Mouse (Mus musculus) MEL (cell line): ENCODE measurements around the gene Sh3rf3. TPM values are rescaled to one million over a fixed set of nuclear protein-coding genes. Genes with fewer than 3 reads are reported as not detected.

Experiments used
- DNase-seq: peaks from one replicate; pipeline ENCODE4 v3.0.0; 2011; ENCODE audit warnings: low read depth, low spot score
- H3K27ac ChIP-seq: 2 replicates; pipeline ENCODE4 v1.5.1; 2012; ENCODE audit warnings: low read depth, mild to moderate bottlenecking, control low read depth, low read length, moderate library complexity; ENCODE audit not compliant: control insufficient read depth
- H3K27me3 ChIP-seq, 2 experiments: fragments of 150-350 bp in 1 of 2; sonication (generic) in 1 of 2; 2 replicates each; pipeline ENCODE4 v1.6.1; 2012; ENCODE audit warnings: low read length in 2 of 2, mild to moderate bottlenecking in 2 of 2, improper control_type of control experiment in 1 of 2, moderate library complexity in 1 of 2; ENCODE audit not compliant: insufficient read depth in 2 of 2, control insufficient read depth in 1 of 2
- H3K36me3 ChIP-seq, 2 experiments: 2 replicates each; pipeline ENCODE4 v1.6.1; 2012 to 2014; ENCODE audit warnings: low read length in 2 of 2, improper control_type of control experiment in 1 of 2, inconsistent platforms in 1 of 2, mild to moderate bottlenecking in 1 of 2; ENCODE audit not compliant: insufficient read depth in 2 of 2, control insufficient read depth in 1 of 2
- H3K4me1 ChIP-seq, 2 experiments: fragments of 150-350 bp in 1 of 2; sonication (generic) in 1 of 2; 2 replicates each; pipeline ENCODE4 v1.6.1; 2012; ENCODE audit warnings: low read length in 2 of 2, improper control_type of control experiment in 1 of 2, mild to moderate bottlenecking in 1 of 2; ENCODE audit not compliant: insufficient read depth in 2 of 2, control insufficient read depth in 1 of 2
- H3K4me3 ChIP-seq, 2 experiments: fragments of 150-350 bp in 1 of 2; sonication (generic) in 1 of 2; 2 replicates each; pipeline ENCODE4 v1.5.1; 2012; ENCODE audit warnings: low read depth in 2 of 2, low read length in 2 of 2, mild to moderate bottlenecking in 2 of 2, moderate library complexity in 2 of 2, control low read depth in 1 of 2, improper control_type of control experiment in 1 of 2; ENCODE audit not compliant: control insufficient read depth in 1 of 2, insufficient read depth in 1 of 2
- H3K79me2 ChIP-seq: 2 replicates; pipeline ENCODE4 v1.6.1; 2012; ENCODE audit warnings: mild to moderate bottlenecking, low read length, moderate library complexity; ENCODE audit not compliant: control insufficient read depth, poor library complexity, insufficient read depth
- H3K9ac ChIP-seq: 2 replicates; pipeline ENCODE4 v1.6.1; 2012; ENCODE audit warnings: low read depth, mild to moderate bottlenecking, control low read depth, low read length, moderate library complexity; ENCODE audit not compliant: control insufficient read depth, poor library complexity, severe bottlenecking
- H3K9me3 ChIP-seq: fragments of 150-350 bp; sonication (generic); replicated peaks from 2 replicates; pipeline ENCODE4 v1.6.1; 2012; ENCODE audit warnings: mild to moderate bottlenecking, low read length, improper control_type of control experiment, moderate library complexity; ENCODE audit not compliant: insufficient read depth
- CHD1 ChIP-seq: IDR thresholded peaks from 2 replicates; pipeline ENCODE4 v1.6.1; 2012; ENCODE audit warnings: low read depth, mild to moderate bottlenecking, inconsistent platforms, low read length, improper control_type of control experiment
- CHD2 ChIP-seq: IDR thresholded peaks from 2 replicates; pipeline ENCODE4 v1.6.1; 2011; ENCODE audit warnings: low read length, improper control_type of control experiment
- CTCF ChIP-seq, 3 experiments: IDR thresholded peaks in 2 of 3; conservative IDR thresholded peaks in 1 of 3; 2 replicates each; pipeline ENCODE4 v1.5.1; 2011 to 2012; ENCODE audit warnings: low read length in 3 of 3, low read depth in 2 of 3, mild to moderate bottlenecking in 2 of 3, improper control_type of control experiment in 1 of 3, inconsistent platforms in 1 of 3, mixed read lengths in 1 of 3, moderate library complexity in 1 of 3; ENCODE audit not compliant: control insufficient read depth in 1 of 3, insufficient read depth in 1 of 3, poor library complexity in 1 of 3, severe bottlenecking in 1 of 3
- ELF1 ChIP-seq: IDR thresholded peaks from 2 replicates; pipeline ENCODE4 v1.6.1; 2014; ENCODE audit warnings: low read depth, mild to moderate bottlenecking, inconsistent platforms, low read length, improper control_type of control experiment, moderate library complexity
- GABPA ChIP-seq: IDR thresholded peaks from 2 replicates; pipeline ENCODE4 v1.6.1; 2012; ENCODE audit warnings: low read depth, mild to moderate bottlenecking, inconsistent platforms, low read length, improper control_type of control experiment, moderate library complexity
- GATA1 ChIP-seq: IDR thresholded peaks from 2 replicates; pipeline ENCODE4 v1.6.1; 2011; ENCODE audit warnings: low read depth, low read length, improper control_type of control experiment
- JUND ChIP-seq: IDR thresholded peaks from 2 replicates; pipeline ENCODE4 v1.6.1; 2011; ENCODE audit warnings: low read depth, mild to moderate bottlenecking, improper control_type of control experiment, low read length
- MAFK ChIP-seq: IDR thresholded peaks from 2 replicates; pipeline ENCODE4 v1.6.1; 2011; ENCODE audit warnings: low read depth, mild to moderate bottlenecking, low read length, improper control_type of control experiment, borderline replicate concordance
- MEF2A ChIP-seq: IDR thresholded peaks from 2 replicates; pipeline ENCODE4 v1.6.1; 2014; ENCODE audit warnings: low read depth, mild to moderate bottlenecking, inconsistent platforms, low read length, improper control_type of control experiment; ENCODE audit not compliant: poor library complexity, insufficient replicate concordance, severe bottlenecking; ENCODE audit errors: extremely low read depth
- MYC ChIP-seq: IDR thresholded peaks from 2 replicates; pipeline ENCODE4 v1.6.1; 2011; ENCODE audit warnings: low read depth, mild to moderate bottlenecking, low read length, improper control_type of control experiment, moderate library complexity
- NRF1 ChIP-seq: IDR thresholded peaks from 2 replicates; pipeline ENCODE4 v1.6.1; 2014; ENCODE audit warnings: low read depth, mild to moderate bottlenecking, inconsistent platforms, low read length, improper control_type of control experiment, moderate library complexity; ENCODE audit not compliant: poor library complexity, insufficient read depth, severe bottlenecking
- POLR2AphosphoS2 ChIP-seq: IDR thresholded peaks from 2 replicates; pipeline ENCODE4 v1.6.1; 2011; ENCODE audit warnings: low read length, improper control_type of control experiment
- POLR2AphosphoS5 ChIP-seq: IDR thresholded peaks from 2 replicates; pipeline ENCODE4 v1.6.1; 2012; ENCODE audit warnings: low read depth, borderline replicate concordance, mild to moderate bottlenecking, inconsistent platforms, low read length, moderate library complexity, mixed read lengths
- RAD21 ChIP-seq: IDR thresholded peaks from 2 replicates; pipeline ENCODE4 v1.6.1; 2011; ENCODE audit warnings: mild to moderate bottlenecking, low read depth, low read length, improper control_type of control experiment
- SMC3 ChIP-seq: IDR thresholded peaks from 2 replicates; pipeline ENCODE4 v1.6.1; 2011; ENCODE audit warnings: low read depth, low read length, improper control_type of control experiment
- TBP ChIP-seq: IDR thresholded peaks from 2 replicates; pipeline ENCODE4 v1.8.0; 2011; ENCODE audit warnings: low read depth, low read length, improper control_type of control experiment
- USF1 ChIP-seq: IDR thresholded peaks from 2 replicates; pipeline ENCODE4 v1.6.1; 2014; ENCODE audit warnings: low read depth, mild to moderate bottlenecking, inconsistent platforms, low read length, improper control_type of control experiment, moderate library complexity
- ZC3H11A ChIP-seq: IDR thresholded peaks from 2 replicates; pipeline ENCODE4 v1.6.1; 2012; ENCODE audit warnings: low read depth, mild to moderate bottlenecking, inconsistent platforms, low read length, improper control_type of control experiment
- ZKSCAN1 ChIP-seq: IDR thresholded peaks from 2 replicates; pipeline ENCODE4 v1.6.1; 2012; ENCODE audit warnings: low read depth, mild to moderate bottlenecking, inconsistent platforms, low read length, improper control_type of control experiment, moderate library complexity
- ZMIZ1 ChIP-seq: IDR thresholded peaks from 2 replicates; pipeline ENCODE4 v1.6.1; 2012; ENCODE audit warnings: low read depth, mild to moderate bottlenecking, inconsistent platforms, low read length, improper control_type of control experiment, moderate library complexity
- polyA plus RNA-seq, 2 experiments: library from polyadenylated mRNA; stranded (reverse) in 1 of 2; unstranded in 1 of 2; fragments of >175 nt in 1 of 2; fragments of >200 nt in 1 of 2; gene quantifications; 2 replicates each; pipeline versions ENCODE4 v1.2.1 to v1.2.4; 2012; ENCODE audit warnings: low replicate concordance in 2 of 2, low read depth in 1 of 2; ENCODE audit not compliant: insufficient read length in 2 of 2, insufficient read depth in 1 of 2, missing spikeins in 1 of 2
- total RNA-seq: library from RNA; depleted of rRNA; stranded (reverse); fragments of 300-350 nt; gene quantifications from 2 replicates; pipeline ENCODE4 v1.2.3, GENCODE M21; 2012

Sh3rf3 gene
- total and polyA plus RNA-seq, 3 experiments = not detected

DNA sequence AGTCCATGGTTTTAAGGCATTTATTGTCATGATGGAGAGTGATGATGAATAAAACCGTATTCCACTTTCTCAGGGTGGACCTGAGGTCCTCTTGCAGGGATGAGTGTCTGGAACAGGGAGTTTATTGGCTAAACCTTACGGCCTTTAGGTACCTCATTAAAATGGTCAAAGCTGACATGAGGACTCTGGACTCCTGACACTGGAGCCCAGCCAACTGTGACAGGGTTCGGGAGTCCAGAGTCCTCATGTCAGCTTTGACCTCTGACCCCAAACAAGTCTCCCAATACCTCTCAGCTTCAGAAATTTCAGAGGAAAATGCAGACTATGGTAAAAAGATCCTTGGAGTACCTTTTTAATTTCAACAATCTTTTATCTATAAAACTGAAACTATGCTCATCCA is 293.5 kb downstream of the Sh3rf3 start:
- Histone ChIP-seq H3K79me2 (no peaks in the 10 kb centered on the region), H3K4me1 (no peaks in the 10 kb centered on the region), H3K9me3 (no peaks in the 10 kb centered on the region), H3K4me3 (no peak overlapping the region), H3K9ac (no peak overlapping the region), H3K36me3 (no peaks in the 10 kb centered on the region), H3K27me3 (no peaks in the 10 kb centered on the region), H3K27ac (no peak overlapping the region)
- no peak for TF ChIP-seq MAFK
- TF ChIP-seq TBP = no peak
- TF ChIP-seq GABPA = no peak
- no peak for TF ChIP-seq NRF1
- TF ChIP-seq CHD2 = no peak
- no peak for TF ChIP-seq POLR2AphosphoS2
- TF ChIP-seq SMC3 = no peak
- TF ChIP-seq GATA1 = no peak
- TF ChIP-seq CTCF (IDR thresholded peaks at IDR 0.05 in 2 of 3, conservative IDR thresholded peaks at IDR 0.05 in 1 of 3; ENCODE audit: control insufficient read depth in 1 of 3, insufficient read depth in 1 of 3, low read depth in 2 of 3, low read length in 3 of 3, poor library complexity in 1 of 3, severe bottlenecking in 1 of 3) = no peak
- TF ChIP-seq JUND = no peak
- TF ChIP-seq ZKSCAN1 = no peak
- TF ChIP-seq MEF2A = no peak
- no peak for TF ChIP-seq ZMIZ1
- TF ChIP-seq MYC = no peak
- no peak for TF ChIP-seq RAD21
- DNase-seq = no peak

DNA sequence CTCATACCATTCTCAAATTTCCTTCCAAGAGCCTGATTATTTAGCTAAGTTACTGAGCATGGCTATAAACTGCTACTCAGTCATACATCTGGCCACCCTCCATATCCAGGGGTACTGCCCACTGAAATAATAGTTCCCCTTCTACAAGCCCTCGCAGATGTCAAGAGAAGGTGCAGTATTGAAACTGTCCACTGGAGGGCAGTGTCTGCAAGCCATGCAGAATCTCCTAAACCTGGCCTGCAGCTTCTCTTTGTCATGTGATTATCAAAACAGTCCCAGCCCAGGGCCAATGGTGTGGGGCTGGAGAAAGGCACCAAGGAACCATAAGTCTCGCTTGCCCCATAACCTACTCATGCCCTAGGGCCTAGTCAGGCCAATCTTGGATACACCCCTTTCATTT is 295.9 kb downstream of the Sh3rf3 start:
- no peaks in the 10 kb centered on the region for H3K36me3 ChIP-seq
- no peak overlapping the region for H3K9ac ChIP-seq
- no peak overlapping the region for H3K27ac ChIP-seq
- peak; percentile 64 for DNase-seq
- no peak overlapping the region for H3K4me3 ChIP-seq
- no peaks in the 10 kb centered on the region for H3K27me3 ChIP-seq
- H3K9me3 ChIP-seq = no peaks in the 10 kb centered on the region
- no peaks in the 10 kb centered on the region for H3K4me1 ChIP-seq
- TF ChIP-seq CTCF (IDR thresholded peaks at IDR 0.05 in 2 of 3, conservative IDR thresholded peaks at IDR 0.05 in 1 of 3; ENCODE audit: control insufficient read depth in 1 of 3, insufficient read depth in 1 of 3, low read depth in 2 of 3, low read length in 3 of 3, poor library complexity in 1 of 3, severe bottlenecking in 1 of 3) (peak; percentile 80 to 87 (median 87)), USF1 (peak; percentile 72), POLR2AphosphoS5 (no peak), CHD2 (no peak), ZC3H11A (peak; percentile 54), ELF1 (no peak), CHD1 (no peak), POLR2AphosphoS2 (no peak), RAD21 (peak; percentile 80), SMC3 (peak; percentile 73)
- H3K79me2 ChIP-seq = no peaks in the 10 kb centered on the region
